Mouse (Mus musculus) erythroblast, embryonic 14.5 days (primary cell): ENCODE data around the gene Zscan21.

Source experiments
- GATA1 ChIP-seq: IDR thresholded peaks from 2 replicates; pipeline ENCODE4 v1.6.1; 2012; ENCODE audit warnings: low read length, inconsistent platforms, mixed read lengths
- TAL1 ChIP-seq: IDR thresholded peaks from 3 replicates; pipeline ENCODE4 v1.6.1; 2012; ENCODE audit warnings: low read length, inconsistent platforms, mixed read lengths

- TF ChIP-seq TAL1 (no peak), GATA1 (no peak)
Measured at GRCm38 (mm10) chr5:138107130-138107529, 9.6 kb upstream of the Zscan21 start.
